Mouse (Mus musculus): Measurements from ENCODE around the gene Prpf3.

DNA sequence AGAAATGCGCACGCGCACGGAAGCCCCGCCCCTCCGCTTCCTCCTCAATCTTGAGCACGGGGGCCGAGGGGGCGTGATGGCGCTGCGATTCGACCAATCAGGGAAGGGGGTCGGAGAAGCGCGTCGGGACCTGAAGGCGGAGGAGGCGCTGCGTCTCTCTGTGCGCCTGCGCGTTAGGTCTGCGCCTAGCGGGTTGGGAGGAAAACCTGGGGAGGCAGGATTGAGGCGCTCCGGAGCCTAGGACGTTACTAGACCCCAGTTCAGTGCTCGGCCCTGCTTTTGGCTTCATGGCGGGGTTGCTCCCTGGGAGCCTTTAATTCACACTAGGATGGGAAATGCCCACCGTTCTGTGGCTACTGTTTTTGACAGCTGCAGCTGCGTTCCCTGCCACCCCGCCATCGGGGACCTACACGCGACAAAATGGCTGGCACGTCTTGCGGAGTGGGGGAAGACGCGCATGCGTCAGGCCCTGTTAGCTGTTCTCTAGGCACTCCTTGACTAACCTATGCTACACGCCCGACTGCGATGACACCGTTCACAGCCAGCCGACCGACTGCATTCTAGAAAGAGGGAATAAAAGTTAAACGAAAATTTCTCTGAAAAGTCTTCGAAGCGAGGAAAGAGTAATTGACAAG is 36.2 kb downstream of the Prpf3 start:
- TF ChIP-seq CTCF (IDR thresholded peaks at IDR 0.05; ENCODE audit: borderline replicate concordance, insufficient read depth, low read length) (no peak), POLR2A (IDR thresholded peaks at IDR 0.05; ENCODE audit: low read depth, low read length) (peak; percentile 75)

Measured in embryonic fibroblast, embryonic 13.5 days (primary cell).